Mouse (Mus musculus) layer of hippocampus, adult 9-11 months (tissue): ENCODE data around the gene Scrg1.
"Not testable (repeated sequence)": the region's sequence is repeated elsewhere in the genome, so short reads cannot be mapped to it uniquely, and the experiment has no call there.

Experiments used
- DNase-seq: peaks from one replicate; pipeline ENCODE4 v3.0.0; 2022

The Scrg1 gene

DNA sequence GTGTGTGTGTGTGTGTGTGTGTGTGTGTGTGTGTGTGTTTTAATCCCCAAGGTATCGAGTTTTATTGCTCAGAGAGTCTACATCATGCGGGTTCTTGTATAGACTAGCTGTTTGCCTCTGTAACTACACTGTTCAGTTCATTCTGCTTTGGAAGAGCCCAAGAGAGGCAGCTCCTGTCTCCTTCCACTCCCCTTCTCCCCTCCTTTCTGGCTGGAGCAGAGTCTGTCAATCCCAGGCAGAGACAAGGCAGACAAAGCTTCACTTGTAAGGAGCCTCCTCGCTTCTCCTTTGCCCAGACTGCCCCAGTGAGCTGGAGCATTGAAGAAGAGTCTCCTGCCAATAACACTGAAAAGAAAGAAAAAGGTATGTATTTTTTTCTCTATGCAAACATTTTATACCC lies at the start of gene Scrg1:
Scrg1 (plus strand) TSS at position 159 of the 400 bp plus-strand sequence.
- DNase-seq: no peak

DNA sequence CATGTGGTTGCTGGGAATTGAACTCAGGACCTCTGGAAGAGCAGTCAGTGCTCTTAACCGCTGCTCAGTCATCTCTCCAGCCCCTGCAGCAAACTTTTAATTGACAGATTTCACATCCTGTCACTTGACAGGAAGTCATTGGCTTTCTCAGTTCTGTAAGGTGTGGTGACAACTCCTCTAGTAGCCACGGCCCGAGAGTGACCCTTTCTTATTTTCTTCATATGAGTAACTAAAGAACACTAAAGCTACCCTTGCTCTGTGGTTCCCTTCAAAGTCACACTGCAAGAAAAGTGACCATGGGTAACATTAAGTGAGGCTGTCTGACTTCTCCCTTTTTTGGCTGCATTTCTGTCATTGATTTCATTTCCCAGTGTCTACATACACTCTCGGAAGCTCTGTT lies 49.4 kb upstream of the Scrg1 start:
- no peak for DNase-seq

DNA sequence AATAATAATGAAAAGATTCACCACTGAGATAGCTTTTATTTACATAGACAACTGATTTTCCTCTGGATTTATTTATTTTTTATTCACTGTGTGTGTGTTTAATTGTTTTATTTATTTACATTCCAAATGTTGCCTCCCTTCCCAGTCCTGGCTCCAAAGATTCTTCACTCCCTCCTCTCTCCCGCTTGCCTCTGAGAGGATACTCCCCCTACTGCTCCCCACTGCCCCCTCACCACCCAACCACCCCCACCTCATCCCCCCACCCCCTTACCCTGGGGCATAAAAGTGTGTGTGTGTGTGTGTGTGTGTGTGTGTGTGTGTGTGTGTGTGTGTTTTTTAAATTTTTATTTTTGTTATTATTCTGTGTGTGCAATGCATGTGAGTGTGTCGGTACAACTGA lies 46.4 kb upstream of the Scrg1 start:
- no peak for DNase-seq

DNA sequence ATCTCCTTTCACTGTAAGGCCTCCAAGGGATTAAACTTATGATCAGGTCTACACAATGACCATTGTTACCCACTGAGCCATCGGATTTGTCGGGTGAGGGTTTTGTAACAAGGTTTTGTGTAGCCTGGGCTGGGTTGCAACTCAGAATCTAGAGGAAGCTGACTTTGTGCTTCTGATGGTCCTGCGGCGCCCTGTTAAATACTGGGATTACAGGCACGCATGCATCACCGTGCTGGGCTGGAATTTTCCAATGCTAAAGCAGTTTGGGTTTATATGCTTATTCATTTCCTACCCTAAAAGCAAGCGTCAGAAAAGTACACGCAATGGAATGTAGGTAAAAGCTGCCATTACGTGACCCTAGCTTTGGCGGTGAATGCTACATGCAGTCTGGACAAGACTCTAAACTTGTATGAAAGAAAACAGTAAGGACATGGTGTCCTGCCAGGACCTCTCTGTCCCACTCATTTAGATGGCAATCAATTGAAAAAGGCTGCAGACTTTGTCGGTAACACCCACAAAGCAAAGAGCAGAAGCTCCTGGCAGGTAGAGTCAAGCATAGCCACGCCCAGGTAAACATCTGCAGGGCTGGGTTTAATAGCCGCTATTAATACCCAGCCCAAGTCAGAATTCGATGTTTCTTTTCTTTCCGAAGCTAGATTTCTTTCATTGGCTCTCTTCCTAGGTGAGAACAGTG lies 45.8 kb upstream of the Scrg1 start:
- DNase-seq: no peak

DNA sequence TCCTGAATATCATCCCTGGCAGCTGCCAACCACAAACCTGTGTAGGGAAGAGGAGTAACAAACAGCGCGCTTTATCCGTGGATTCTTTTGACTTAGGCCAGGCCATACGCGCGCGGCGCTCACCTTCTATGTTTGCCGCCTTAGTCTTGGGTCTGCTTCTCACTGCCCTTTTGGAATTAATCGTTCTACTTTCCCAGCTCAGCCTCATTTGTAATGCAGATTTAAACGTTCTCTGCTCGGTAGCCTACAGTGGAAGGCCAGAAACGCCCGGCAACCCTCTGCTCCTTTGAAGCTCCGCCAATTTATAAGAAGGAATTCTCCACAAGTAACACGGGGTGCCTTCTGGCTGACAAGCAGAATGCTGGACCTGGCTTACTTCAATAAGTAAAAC lies 45.3 kb upstream of the Scrg1 start:
- peak; percentile 9 for DNase-seq

DNA sequence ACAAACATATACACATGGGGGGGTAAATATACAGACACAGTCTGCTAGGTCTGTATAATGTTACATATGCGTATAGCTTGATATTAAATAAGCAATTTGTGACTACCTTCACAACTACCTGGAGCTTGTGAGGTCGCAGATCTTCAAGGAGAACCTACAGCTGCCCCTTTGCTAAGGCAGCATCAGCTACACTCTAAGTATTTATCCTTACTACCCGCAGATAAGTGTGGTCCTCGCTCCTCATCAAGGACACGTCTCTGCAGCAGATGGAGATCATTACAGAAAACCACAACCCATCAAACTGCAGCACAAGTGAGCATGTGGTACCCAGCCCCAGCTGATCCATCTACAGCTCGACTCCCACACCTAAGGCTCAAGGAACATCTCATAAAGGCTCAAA lies 44.4 kb upstream of the Scrg1 start:
- no peak for DNase-seq

DNA sequence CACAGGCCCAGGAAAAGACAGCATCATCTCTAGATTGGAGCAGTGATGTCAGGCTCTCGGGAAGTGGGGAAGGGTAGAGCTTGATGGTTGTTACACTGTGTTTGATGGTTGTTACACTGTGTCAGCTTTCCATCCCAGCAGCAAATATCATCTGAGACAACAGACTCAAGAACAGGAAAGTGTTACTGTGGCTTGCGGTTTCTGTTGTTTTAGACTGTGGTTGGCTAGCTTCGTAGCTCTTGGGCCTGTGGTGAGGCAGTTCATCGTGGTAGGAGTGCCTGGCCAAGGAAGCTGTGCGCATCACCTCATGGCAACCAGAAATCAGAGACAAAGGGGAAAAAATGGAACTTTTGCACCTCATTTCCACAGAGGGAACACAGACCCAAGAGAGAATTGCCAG lies 38.9 kb upstream of the Scrg1 start:
- no peak for DNase-seq

DNA sequence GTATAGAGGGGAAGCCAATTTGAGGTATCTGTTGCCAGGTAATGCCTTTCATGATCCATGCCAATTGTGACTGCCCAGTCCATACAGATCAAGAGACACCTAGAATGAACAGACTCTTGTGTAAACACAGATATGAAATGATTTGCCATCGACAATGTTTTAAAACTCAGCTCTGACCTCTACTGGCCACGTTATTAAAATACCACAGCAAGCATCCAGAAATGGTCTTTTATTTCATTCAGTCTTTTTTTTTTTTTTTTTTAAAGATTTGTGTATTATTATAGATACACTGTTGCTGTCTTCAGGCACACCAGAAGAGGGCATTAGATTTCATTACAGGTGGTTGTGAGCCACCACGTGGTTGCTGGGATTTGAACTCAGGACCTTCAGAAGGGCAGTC lies 29.6 kb upstream of the Scrg1 start:
- no peak for DNase-seq

DNA sequence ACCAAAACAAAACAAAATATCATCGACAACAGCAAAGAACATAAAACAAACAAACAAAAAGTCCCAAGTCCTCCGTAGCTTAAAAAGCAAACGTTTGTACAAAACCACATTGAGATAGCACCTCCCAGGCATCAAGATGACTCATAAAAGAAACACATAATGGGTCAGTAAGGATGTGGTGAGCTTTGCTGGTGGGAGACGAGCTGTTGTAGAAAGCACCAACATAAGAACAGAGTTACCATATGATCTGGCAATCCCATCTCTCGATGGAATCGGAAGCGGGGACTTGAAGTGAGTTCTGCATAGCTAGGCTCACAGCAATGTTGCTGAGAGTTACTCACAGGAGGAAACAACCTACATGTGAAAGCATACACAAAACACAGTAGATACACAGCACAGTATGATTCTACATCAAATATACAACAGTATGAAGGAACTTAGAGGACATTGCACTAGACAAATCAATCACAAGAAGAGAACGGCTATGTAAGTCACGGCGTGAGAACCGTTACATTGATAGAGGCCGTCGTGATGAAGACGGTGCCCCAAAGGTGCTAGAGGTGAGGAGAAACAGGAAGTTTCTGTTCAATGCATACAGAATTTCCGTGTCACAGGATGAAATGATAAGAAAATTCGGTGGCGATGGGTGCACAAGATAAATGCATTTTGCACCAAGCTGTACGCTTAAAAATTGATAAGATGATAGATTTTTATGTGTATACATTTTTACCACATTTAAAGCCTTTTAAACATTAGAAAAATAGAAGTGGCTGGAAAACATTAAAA lies 27.9 kb upstream of the Scrg1 start:
- DNase-seq: no peak

DNA sequence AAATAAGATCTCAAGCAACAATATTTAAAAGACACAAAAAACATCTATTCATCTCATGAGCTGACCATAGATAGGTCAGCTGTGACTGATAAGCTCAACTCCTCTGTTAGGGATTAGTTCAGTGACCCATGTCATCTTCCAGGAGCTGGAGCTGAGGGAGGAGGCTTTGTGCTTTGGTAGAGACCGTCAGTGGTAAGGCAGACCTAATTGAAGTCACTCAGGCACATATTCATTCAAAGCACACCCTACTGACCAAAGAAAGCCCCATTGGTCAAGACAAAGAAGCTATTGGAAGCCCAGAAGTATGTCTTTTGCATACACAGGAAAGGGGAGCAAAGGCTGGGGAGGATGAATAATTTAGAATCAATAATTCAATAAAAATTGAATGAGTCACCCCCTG lies 27.2 kb upstream of the Scrg1 start:
- DNase-seq: no peak

DNA sequence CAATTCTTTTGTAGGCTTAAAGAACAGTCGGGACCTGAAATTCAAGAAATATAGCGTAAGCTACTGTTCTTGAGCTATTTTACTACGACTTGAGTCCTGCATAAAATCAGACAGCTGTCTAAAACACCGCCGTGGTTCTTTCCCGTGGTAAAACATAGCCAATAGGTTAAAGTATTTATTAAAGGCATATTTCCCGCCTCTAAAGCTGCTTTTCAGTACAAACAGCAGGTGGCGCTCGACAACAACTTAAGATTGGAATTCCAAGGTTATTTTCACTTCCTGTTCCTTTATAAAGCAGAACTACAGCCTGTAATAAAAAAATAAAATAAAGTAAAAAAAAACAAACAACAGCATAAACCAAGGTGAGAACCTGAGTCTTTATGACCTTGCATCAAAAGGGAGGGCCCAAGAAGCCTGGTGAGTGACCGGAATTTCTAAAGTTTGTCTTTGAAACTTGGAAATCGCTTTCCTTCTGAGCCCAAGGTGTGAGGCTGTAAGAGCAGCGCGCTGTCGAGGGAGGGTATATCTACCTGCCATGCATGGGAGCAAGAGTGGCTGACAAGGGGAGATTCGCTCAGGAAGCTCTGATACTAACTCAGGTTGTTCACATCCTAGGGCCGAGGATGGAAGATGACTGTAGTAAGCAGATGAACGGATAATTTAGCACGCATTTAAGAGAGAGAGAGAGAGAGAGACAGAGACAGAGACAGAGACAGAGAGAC lies 26.4 kb upstream of the Scrg1 start:
- peak; percentile 22 for DNase-seq

DNA sequence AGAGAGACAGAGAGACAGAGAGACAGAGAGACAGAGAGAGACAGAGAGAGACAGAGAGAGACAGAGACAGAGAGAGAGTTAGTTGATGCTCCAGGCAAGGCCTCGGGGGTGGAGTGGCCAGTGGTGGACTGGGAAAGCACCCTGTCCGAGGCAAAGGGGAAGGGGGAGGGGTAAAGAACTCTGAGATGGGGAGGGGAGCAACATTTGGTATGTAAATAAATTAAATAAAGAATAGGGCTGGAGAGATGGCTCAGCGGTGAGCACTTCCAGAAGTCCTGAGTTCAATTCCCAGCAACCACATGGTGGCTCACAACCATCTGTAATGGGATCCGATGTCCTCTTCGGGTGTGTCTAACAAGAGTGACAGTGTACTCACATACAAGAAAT lies 25.8 kb upstream of the Scrg1 start:
- DNase-seq: not testable (repeated sequence)

DNA sequence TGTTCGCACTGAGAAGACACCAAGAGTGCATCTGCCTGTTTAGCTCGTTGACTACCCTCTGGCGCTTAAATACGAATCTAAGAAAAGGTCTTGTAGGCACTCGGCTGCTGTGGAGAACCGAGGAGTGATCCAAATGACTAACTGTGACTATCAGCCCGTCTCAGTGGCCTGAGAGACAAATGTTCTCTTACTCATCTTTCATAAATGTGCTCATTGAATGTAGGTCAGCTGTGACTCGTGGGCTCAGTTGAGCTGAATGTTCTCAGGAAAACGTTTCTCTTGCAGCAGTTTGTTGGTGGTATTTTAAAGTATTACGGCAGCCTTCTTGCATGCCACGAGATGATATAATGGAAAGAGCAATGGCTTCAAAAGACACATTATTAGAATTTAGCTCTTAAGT lies 24.8 kb upstream of the Scrg1 start:
- DNase-seq: peak; percentile 40

DNA sequence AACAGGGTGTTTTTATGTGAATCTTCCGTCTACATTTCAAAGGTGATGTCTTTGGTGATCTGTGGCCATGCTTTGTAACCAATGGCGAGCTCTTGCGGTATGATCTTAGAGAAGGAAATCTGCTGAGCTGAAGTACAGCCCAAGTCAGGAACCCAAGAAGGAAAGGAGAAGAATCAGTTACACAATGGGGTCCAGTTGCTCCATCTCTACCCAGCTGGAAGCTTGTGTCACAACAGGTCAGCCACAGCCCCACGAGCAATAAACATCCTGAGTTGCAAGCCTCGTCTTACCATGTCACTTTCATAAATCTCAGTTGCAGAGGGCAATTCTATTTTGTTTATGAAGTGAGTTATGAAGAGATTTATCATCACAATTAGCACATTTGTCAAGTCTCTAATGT lies 22.9 kb upstream of the Scrg1 start:
- no peak for DNase-seq

DNA sequence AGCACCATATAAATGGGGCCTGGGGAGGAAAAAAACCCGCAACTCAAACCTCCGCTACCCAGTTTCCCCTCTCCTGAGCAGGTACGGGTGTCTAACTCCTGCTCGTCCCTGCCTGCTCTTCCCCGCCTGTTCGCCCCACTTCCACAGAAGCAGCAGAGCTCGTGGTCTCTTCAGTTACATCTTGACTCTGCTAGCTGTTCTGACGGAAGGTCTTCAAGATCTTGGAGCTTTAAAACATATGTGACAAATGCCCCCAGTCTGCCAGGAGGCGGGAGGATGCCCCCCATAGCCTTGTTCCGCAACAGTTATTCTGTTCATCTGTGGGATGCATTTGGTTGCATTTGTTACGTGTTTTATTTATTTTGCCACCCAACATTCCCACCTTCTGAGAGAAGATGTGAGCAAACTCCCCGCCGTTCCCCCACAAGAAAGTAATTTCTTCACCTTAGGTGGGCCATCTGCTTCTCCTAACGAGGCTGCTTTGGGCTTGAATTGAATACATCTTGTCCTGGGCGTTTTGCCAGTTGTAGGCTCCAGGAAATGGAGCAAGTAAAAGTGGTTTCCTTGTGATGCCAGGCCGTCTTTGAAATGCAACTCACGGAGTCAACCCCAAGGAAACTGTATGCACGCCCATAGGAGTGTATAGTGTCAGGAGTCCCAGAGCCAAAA lies 19.8 kb upstream of the Scrg1 start:
- peak; percentile 63 for DNase-seq

DNA sequence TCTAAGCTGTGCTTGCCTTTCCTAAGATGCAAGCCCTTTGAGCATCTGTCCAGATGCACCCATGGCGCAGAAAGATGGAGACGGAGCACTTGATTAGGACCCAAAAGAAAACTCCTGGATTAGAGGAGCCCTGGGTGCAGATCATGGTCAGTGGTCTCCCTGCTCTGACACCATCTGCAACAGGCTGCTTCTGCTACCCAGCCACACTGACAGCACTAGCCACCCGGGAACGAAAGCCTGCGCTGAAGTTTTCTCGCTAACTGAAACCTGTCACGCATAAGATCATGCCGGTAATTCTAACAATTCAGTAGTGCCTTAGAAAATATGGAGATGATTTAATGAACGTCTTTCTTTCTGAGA lies 19.3 kb upstream of the Scrg1 start:
- DNase-seq: no peak

DNA sequence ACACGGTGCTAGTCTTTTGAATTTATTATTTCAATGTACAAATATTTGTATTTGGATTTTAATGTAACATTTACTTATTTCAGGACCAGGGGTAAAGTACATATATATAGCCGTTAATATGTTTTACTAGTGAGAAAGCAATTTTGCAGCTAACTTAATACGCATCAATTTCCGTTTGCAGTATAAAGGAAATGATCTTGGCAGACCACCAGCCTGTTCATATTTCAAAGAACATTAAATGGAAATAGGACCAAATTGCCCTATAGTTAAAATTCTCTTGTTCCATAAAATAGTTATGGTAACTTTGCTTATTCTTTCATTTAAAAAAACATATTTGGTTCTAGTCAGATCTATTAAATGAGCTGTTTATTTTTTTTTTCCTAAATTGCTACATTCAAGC lies 14.6 kb upstream of the Scrg1 start:
- no peak for DNase-seq

DNA sequence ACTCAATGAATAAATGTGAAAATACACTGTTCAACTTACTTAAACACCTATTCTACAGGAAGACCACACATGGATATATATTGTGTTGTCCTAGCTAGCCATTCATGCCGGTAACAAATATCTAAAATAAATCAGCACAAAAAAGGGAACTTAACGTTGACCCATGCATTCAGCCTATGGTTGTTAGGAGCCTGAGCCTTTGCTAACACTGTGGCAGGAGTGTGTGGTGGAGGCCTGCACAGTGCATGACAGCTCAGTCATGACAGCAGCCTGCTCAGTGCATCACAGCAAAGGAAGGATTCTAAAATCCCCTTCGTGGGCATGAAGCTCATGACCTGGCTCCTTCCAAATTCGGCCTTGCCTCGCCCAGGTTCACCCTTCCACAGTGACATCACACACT lies 14.2 kb upstream of the Scrg1 start:
- no peak for DNase-seq

DNA sequence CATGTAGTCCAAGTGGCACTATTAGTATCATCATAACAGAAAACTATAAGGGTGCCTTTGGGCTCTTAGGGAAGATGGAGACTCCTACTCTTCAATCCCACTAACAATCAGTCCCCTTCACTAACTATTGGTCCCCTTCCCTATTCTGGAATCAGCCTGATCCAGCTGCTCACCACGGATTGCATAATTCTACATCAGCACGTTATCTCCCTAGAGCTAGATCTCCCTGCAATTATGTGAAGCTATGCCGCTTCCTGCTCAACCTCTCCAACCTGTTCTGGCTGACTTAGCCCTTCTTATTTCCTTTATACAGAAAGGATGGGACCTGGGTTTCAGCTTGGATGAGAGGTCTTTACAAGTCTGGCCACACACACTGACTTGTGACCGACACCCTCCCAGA lies 12.4 kb upstream of the Scrg1 start:
- DNase-seq: no peak

DNA sequence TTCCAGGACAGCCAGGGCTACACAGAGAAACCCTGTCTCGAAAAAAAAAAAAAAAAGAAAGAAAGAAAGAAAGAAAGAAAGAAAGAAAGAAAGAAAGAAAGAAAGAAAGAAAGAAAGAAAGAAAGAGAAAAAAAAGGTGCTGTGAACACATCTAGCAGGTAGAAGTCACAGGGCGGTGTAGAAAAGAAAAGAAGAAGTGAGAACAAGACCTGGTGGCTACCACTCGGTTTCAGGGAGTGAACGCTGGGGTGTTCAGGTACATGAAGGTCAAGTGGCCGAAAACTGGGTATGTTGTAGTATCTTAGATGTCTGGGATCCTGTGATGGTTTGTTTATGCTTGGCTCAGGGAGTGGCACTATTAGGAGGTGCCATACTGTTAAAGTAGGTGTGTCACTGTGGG lies 9.8 kb upstream of the Scrg1 start:
- DNase-seq: not testable (repeated sequence)

DNA sequence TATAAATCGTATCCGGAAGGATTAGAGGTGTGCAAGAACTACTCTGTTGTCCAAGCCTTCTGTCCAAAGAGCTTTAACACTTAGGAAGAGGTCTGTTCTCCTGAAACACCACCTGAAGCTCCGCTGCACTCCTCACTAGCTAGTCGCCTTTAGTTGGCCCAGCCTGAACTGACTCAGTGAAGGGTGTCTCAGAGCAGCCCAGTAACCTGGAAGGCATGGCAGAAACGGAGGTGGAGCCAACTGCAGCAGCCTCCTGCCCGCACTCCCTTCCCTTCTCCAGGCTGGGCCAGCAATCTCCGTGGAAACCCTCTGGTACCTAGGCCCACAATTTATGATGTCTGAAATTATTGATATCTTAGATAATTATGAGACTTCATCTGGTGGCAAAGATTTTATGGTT lies 5.0 kb upstream of the Scrg1 start:
- DNase-seq: no peak

DNA sequence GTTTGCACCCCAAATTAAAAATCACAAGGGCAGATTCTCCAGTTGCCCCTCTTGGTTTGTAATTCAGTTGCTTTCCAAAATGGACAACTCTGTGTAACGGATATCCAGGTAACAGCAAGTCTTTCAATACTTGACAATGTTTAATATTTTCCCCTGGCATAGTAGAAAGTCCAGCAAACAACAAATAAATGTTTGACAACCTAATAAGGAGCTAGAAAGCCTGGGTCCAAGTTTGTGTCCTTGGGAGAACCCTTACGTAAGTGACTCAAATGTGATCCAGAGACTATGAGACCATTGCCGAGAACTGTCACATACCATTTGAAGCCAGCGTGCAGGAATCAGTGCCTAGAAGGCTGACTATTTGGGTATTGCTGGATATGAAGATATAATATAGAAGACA lies 3.8 kb upstream of the Scrg1 start:
- DNase-seq: no peak

DNA sequence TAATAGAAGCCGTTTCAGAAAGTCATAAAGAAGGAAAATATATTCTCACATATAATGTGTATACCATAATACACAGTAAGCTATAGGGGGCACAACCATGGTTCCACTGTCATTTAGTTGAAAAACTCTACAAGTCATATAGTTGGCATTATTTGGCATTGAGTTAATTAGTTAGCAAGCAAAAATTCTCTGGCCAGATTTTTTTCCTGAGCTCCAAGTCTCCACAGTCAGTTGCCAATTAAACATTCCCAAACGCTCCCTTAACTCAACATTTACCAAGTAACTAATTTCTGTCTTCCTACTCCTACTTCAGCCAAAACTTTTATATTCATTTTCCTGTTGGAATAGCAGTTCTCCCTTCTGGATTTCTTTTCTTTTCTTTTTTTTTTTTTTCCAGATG lies 2.4 kb upstream of the Scrg1 start:
- no peak for DNase-seq

DNA sequence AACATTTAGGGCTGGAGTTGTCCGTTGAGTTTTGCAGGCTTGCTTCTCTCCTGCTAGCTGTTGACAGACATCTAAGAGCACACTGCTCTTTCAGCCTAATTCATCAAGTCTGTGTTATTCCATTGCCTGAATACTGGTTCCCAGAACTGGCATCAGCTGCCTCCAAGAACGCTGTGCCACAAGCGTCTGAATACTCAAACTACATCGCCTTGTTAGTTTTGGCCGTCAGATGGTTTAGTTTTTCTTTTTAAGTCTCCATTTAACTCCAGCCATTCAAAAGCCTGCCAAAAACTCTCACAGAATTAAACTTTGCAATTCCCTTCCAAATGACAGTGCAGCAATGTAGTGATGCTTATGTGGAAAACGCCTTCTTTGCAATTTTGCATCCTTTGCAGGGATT lies 1.4 kb downstream of the Scrg1 start:
- DNase-seq: peak; percentile 58
